Mouse (Mus musculus) erythroblast, embryonic 14.5 days (primary cell): ENCODE measurements around the gene Mtg2.

Experiments used
- GATA1 ChIP-seq: IDR thresholded peaks from 2 replicates; pipeline ENCODE4 v1.6.1; 2012; ENCODE audit warnings: low read length, inconsistent platforms, mixed read lengths
- TAL1 ChIP-seq: IDR thresholded peaks from 3 replicates; pipeline ENCODE4 v1.6.1; 2012; ENCODE audit warnings: low read length, inconsistent platforms, mixed read lengths

GRCm38 (mm10) chr2:180116081-180116493 lies 45.7 kb downstream of the Mtg2 start:
- TF ChIP-seq GATA1 (no peak), TAL1 (no peak)
